In genomic region chr11:98588833-98589281, GRCm38 (mm10) we compare ENCODE assay signal across 9 mouse cellular contexts. TPM values are rescaled to one million over a fixed set of nuclear protein-coding genes. Genes with fewer than 3 reads are reported as not detected.
DNase-seq lines count a peak whose midpoint lies in the region; ATAC-seq and TF ChIP-seq lines count a peak whose summit lies in the region.
"Had no signal": no experiment of that assay in that cellular context is flagged by ENCODE, and none has a peak within 500 bp of the region (broad histone marks: within the 10 kb centered on the region; RNA-seq: fewer than 3 reads in every experiment).

No protein-coding gene starts in this region.

- H3K4me3 ChIP-seq in forebrain, embryonic 14.5 days (ENCODE audit: low read depth, low read length): 0 out of 2 replicates have a peak overlapping the region, but pooled peaks have one; percentile 17
- H3K4me3 ChIP-seq in forebrain, postnatal 0 days (ENCODE audit: low read depth, low read length): no peak overlapping the region
- no peak overlapping the region for H3K4me3 ChIP-seq in neural tube, embryonic 13.5 days
- no peak overlapping the region for H3K4me3 ChIP-seq in hindbrain, postnatal 0 days (ENCODE audit: low read length)
- no peak overlapping the region for H3K4me3 ChIP-seq in stomach, embryonic 16.5 days (replicated peaks; ENCODE audit: low read length)

- H3K9me3 ChIP-seq in forebrain, embryonic 14.5 days (replicated peaks; ENCODE audit: control insufficient read depth, low read length): no peaks in the 10 kb centered on the region
- H3K9me3 ChIP-seq in forebrain, postnatal 0 days (ENCODE audit: low read length): no peaks in the 10 kb centered on the region
- H3K9me3 ChIP-seq in neural tube, embryonic 13.5 days: no peaks in the 10 kb centered on the region
- no peaks in the 10 kb centered on the region for H3K9me3 ChIP-seq in hindbrain, postnatal 0 days (ENCODE audit: low read length)
- H3K9me3 ChIP-seq in stomach, embryonic 16.5 days (replicated peaks; ENCODE audit: control insufficient read depth, low read length): no peaks in the 10 kb centered on the region

- H3K27ac ChIP-seq in forebrain, embryonic 14.5 days (ENCODE audit: low read depth, low read length): no peak overlapping the region
- H3K27ac ChIP-seq in forebrain, postnatal 0 days (ENCODE audit: low read depth, low read length): no peak overlapping the region
- H3K27ac ChIP-seq in neural tube, embryonic 13.5 days (replicated peaks): no peak overlapping the region
- H3K27ac ChIP-seq in hindbrain, postnatal 0 days: no peak overlapping the region
- H3K27ac ChIP-seq in stomach, embryonic 16.5 days (ENCODE audit: low read length): 0 out of 2 replicates have a peak overlapping the region, but pooled peaks have one; percentile 13

- no peak overlapping the region for H3K9ac ChIP-seq in forebrain, embryonic 14.5 days (ENCODE audit: low read length)
- H3K9ac ChIP-seq in forebrain, postnatal 0 days: no peak overlapping the region
- no peak overlapping the region for H3K9ac ChIP-seq in neural tube, embryonic 13.5 days
- H3K9ac ChIP-seq in hindbrain, postnatal 0 days (replicated peaks; ENCODE audit: low read length): no peak overlapping the region
- H3K9ac ChIP-seq in stomach, embryonic 16.5 days (ENCODE audit: low read length): no peak overlapping the region

- DNase-seq in forebrain, embryonic 14.5 days (ENCODE audit: low spot score): peak; percentile 33
- no peak for DNase-seq in forebrain, postnatal 0 days
- DNase-seq in neural tube, embryonic 10.5 days (ENCODE audit: extremely low spot score, low spot score): no peak
- DNase-seq in hindbrain, postnatal 0 days (ENCODE audit: low spot score): peak; percentile 20
- no peak for DNase-seq in ovary, postnatal 10 days (ENCODE audit: low spot score)
- DNase-seq in layer of hippocampus, adult 8-10 months (ENCODE audit: low spot score in 2 of 2): no peak

- TF ChIP-seq CTCF in forebrain, postnatal 0 days (IDR thresholded peaks at IDR 0.05; ENCODE audit: low read depth): no peak
- no peak for TF ChIP-seq CTCF in hindbrain, postnatal 0 days (IDR thresholded peaks at IDR 0.05; ENCODE audit: low read depth)

- no peaks in the 10 kb centered on the region for H3K36me3 ChIP-seq in forebrain, embryonic 14.5 days (ENCODE audit: control insufficient read depth, insufficient read depth, low read length)
- H3K36me3 ChIP-seq in forebrain, postnatal 0 days (ENCODE audit: insufficient read depth): no peaks in the 10 kb centered on the region
- H3K36me3 ChIP-seq in neural tube, embryonic 13.5 days: 0 out of 2 replicates have a peak, but pooled peaks cover under 1% of the 10 kb centered on the region
- no peaks in the 10 kb centered on the region for H3K36me3 ChIP-seq in hindbrain, postnatal 0 days (ENCODE audit: insufficient read depth, low read length)
- H3K36me3 ChIP-seq in stomach, embryonic 16.5 days (ENCODE audit: control insufficient read depth, insufficient read depth, low read length): no peaks in the 10 kb centered on the region

- peaks cover 21% of the 10 kb centered on the region for H3K4me1 ChIP-seq in forebrain, embryonic 14.5 days (ENCODE audit: control insufficient read depth, insufficient read depth, low read length)
- peaks cover 23% of the 10 kb centered on the region for H3K4me1 ChIP-seq in forebrain, postnatal 0 days (ENCODE audit: insufficient read depth)
- H3K4me1 ChIP-seq in neural tube, embryonic 13.5 days (replicated peaks): peaks cover 37% of the 10 kb centered on the region
- peaks cover 31% of the 10 kb centered on the region for H3K4me1 ChIP-seq in hindbrain, postnatal 0 days (ENCODE audit: insufficient read depth, low read length)
- peaks cover 31% of the 10 kb centered on the region for H3K4me1 ChIP-seq in stomach, embryonic 16.5 days (ENCODE audit: control insufficient read depth, insufficient read depth, low read length)

- WGBS in forebrain, embryonic 14.5 days: 74% methylated on average over 6 of the region's 6 CpGs
- 69% methylated on average over 6 of the region's 6 CpGs for WGBS in forebrain, postnatal 0 days
- 56% methylated on average over 6 of the region's 6 CpGs for WGBS in neural tube, embryonic 13.5 days
- WGBS in hindbrain, postnatal 0 days: 59% methylated on average over 6 of the region's 6 CpGs
- WGBS in stomach, embryonic 16.5 days: 56% methylated on average over 6 of the region's 6 CpGs

- no peaks in the 10 kb centered on the region for H3K27me3 ChIP-seq in forebrain, embryonic 14.5 days (replicated peaks; ENCODE audit: control insufficient read depth, insufficient read depth, low read length)
- H3K27me3 ChIP-seq in forebrain, postnatal 0 days (ENCODE audit: insufficient read depth, low read length): no peaks in the 10 kb centered on the region
- H3K27me3 ChIP-seq in neural tube, embryonic 13.5 days: no peaks in the 10 kb centered on the region; the same call in 1 of the 2 replicates
- no peaks in the 10 kb centered on the region for H3K27me3 ChIP-seq in hindbrain, postnatal 0 days (ENCODE audit: insufficient read depth, low read length)
- no peaks in the 10 kb centered on the region for H3K27me3 ChIP-seq in stomach, embryonic 16.5 days (ENCODE audit: control insufficient read depth, insufficient read depth, low read length)

- H3K4me2 ChIP-seq in forebrain, embryonic 14.5 days (ENCODE audit: low read length): peak overlapping the region; percentile 85; the same call in 1 of the 2 replicates
- H3K4me2 ChIP-seq in forebrain, postnatal 0 days (ENCODE audit: low read depth): no peak overlapping the region
- peak overlapping the region; percentile 91; the same call in 1 of the 2 replicates for H3K4me2 ChIP-seq in neural tube, embryonic 13.5 days
- peak overlapping the region; percentile 96; the same call in 1 of the 2 replicates for H3K4me2 ChIP-seq in hindbrain, postnatal 0 days (ENCODE audit: low read depth, low read length)
- H3K4me2 ChIP-seq in stomach, embryonic 16.5 days (ENCODE audit: low read depth, low read length): peak overlapping the region; percentile 87; the same call in 1 of the 2 replicates

- ATAC-seq in forebrain, embryonic 14.5 days: no peak
- ATAC-seq in forebrain, postnatal 0 days: no peak
- no peak for ATAC-seq in neural tube, embryonic 13.5 days (ENCODE audit: low read depth)
- ATAC-seq in hindbrain, postnatal 0 days: no peak
- no peak for ATAC-seq in stomach, embryonic 16.5 days (ENCODE audit: insufficient read depth, low FRiP score)

RNA-seq across cellular contexts. Expression of gene Ormdl3, which starts 1.7 kb away (rescaled TPM):
- polyA plus RNA-seq in forebrain, embryonic 14.5 days (2014; fragmentation: Nextera tagmentation; extraction: Ambion mirVana): 24.7 and 24.8 TPM in 2 replicates
- 99.8 and 115 TPM in 2 replicates for total RNA-seq in forebrain, postnatal 0 days (2014; rRNA removed)
- polyA plus RNA-seq in forebrain, postnatal 0 days (2015; fragmentation: Nextera tagmentation; extraction: Ambion mirVana): 114 and 119 TPM in 2 replicates
- 78.0 and 81.0 TPM in 2 replicates for polyA plus RNA-seq in neural tube, embryonic 13.5 days (2015; fragmentation: Nextera tagmentation; extraction: Ambion mirVana)
- total RNA-seq in hindbrain, postnatal 0 days (2014; rRNA removed): 103 and 112 TPM in 2 replicates
- polyA plus RNA-seq in hindbrain, postnatal 0 days (2015; fragmentation: Nextera tagmentation; extraction: Ambion mirVana): 98.8 and 100 TPM in 2 replicates
- 56.8 and 61.0 TPM in 2 replicates for polyA plus RNA-seq in stomach, embryonic 16.5 days (2015; fragmentation: Nextera tagmentation; extraction: Ambion mirVana)
- total RNA-seq in layer of hippocampus, adult 8-10 months (2022): 10 to 100 TPM; 43.4 to 57.6 (median 48.9) TPM

RNA-seq across cellular contexts. Expression of gene Lrrc3c, which starts 9.2 kb away (rescaled TPM):
- polyA plus RNA-seq in forebrain, embryonic 14.5 days (2014; fragmentation: Nextera tagmentation; extraction: Ambion mirVana): not detected in 2 replicates
- total RNA-seq in forebrain, postnatal 0 days (2014; rRNA removed): not detected in 2 replicates
- polyA plus RNA-seq in forebrain, postnatal 0 days (2015; fragmentation: Nextera tagmentation; extraction: Ambion mirVana): not detected in 2 replicates
- not detected in 2 replicates for polyA plus RNA-seq in neural tube, embryonic 13.5 days (2015; fragmentation: Nextera tagmentation; extraction: Ambion mirVana)
- not detected in 2 replicates for total RNA-seq in hindbrain, postnatal 0 days (2014; rRNA removed)
- polyA plus RNA-seq in hindbrain, postnatal 0 days (2015; fragmentation: Nextera tagmentation; extraction: Ambion mirVana): not detected in 2 replicates
- not detected in 2 replicates for polyA plus RNA-seq in stomach, embryonic 16.5 days (2015; fragmentation: Nextera tagmentation; extraction: Ambion mirVana)
- not detected for total RNA-seq in layer of hippocampus, adult 8-10 months (2022)
- total RNA-seq: granulocyte monocyte progenitor cell, adult 5-6 weeks had no signal

RNA-seq across cellular contexts. Expression of gene Gm12355, which starts 36.6 kb away (rescaled TPM):
- polyA plus RNA-seq in forebrain, embryonic 14.5 days (2014; fragmentation: Nextera tagmentation; extraction: Ambion mirVana): 0.88 and 1.3 TPM in 2 replicates
- total RNA-seq in forebrain, postnatal 0 days (2014; rRNA removed): 0.29 TPM in 1 of 2 replicates, not detected in the other
- 0.68 and 0.98 TPM in 2 replicates for polyA plus RNA-seq in forebrain, postnatal 0 days (2015; fragmentation: Nextera tagmentation; extraction: Ambion mirVana)
- polyA plus RNA-seq in neural tube, embryonic 13.5 days (2015; fragmentation: Nextera tagmentation; extraction: Ambion mirVana): 0.89 and 1.1 TPM in 2 replicates
- 0.21 TPM in 1 of 2 replicates, not detected in the other for total RNA-seq in hindbrain, postnatal 0 days (2014; rRNA removed)
- 0.25 and 0.33 TPM in 2 replicates for polyA plus RNA-seq in hindbrain, postnatal 0 days (2015; fragmentation: Nextera tagmentation; extraction: Ambion mirVana)
- 0.39 and 1.6 TPM in 2 replicates for polyA plus RNA-seq in stomach, embryonic 16.5 days (2015; fragmentation: Nextera tagmentation; extraction: Ambion mirVana)
- total RNA-seq in layer of hippocampus, adult 8-10 months (2022): 10 to 100 TPM; 12.1 to 20.0 (median 14.9) TPM

RNA-seq across cellular contexts. Expression of gene Gsdma3, which starts 37.3 kb away (rescaled TPM):
- polyA plus RNA-seq in forebrain, embryonic 14.5 days (2014; fragmentation: Nextera tagmentation; extraction: Ambion mirVana): not detected in 2 replicates
- total RNA-seq in forebrain, postnatal 0 days (2014; rRNA removed): not detected in 2 replicates
- polyA plus RNA-seq in forebrain, postnatal 0 days (2015; fragmentation: Nextera tagmentation; extraction: Ambion mirVana): not detected in 2 replicates
- polyA plus RNA-seq in neural tube, embryonic 13.5 days (2015; fragmentation: Nextera tagmentation; extraction: Ambion mirVana): not detected in 2 replicates
- total RNA-seq in hindbrain, postnatal 0 days (2014; rRNA removed): 0.68 TPM in 1 of 2 replicates, not detected in the other
- not detected in 2 replicates for polyA plus RNA-seq in hindbrain, postnatal 0 days (2015; fragmentation: Nextera tagmentation; extraction: Ambion mirVana)
- polyA plus RNA-seq in stomach, embryonic 16.5 days (2015; fragmentation: Nextera tagmentation; extraction: Ambion mirVana): not detected in 2 replicates
- total RNA-seq in layer of hippocampus, adult 8-10 months (2022): under 1 TPM in 1 of 4 experiments, not detected in 3; 0.27 TPM
- total RNA-seq: granulocyte monocyte progenitor cell, adult 5-6 weeks had no signal

RNA-seq across cellular contexts. Expression of gene Zpbp2, which starts 38.0 kb away (rescaled TPM):
- polyA plus RNA-seq in forebrain, embryonic 14.5 days (2014; fragmentation: Nextera tagmentation; extraction: Ambion mirVana): not detected in 2 replicates
- total RNA-seq in forebrain, postnatal 0 days (2014; rRNA removed): not detected in 2 replicates
- polyA plus RNA-seq in forebrain, postnatal 0 days (2015; fragmentation: Nextera tagmentation; extraction: Ambion mirVana): not detected in 2 replicates
- polyA plus RNA-seq in neural tube, embryonic 13.5 days (2015; fragmentation: Nextera tagmentation; extraction: Ambion mirVana): 0.23 TPM in 1 of 2 replicates, not detected in the other
- total RNA-seq in hindbrain, postnatal 0 days (2014; rRNA removed): not detected in 2 replicates
- 0.42 and 0.45 TPM in 2 replicates for polyA plus RNA-seq in hindbrain, postnatal 0 days (2015; fragmentation: Nextera tagmentation; extraction: Ambion mirVana)
- 0.18 and 0.19 TPM in 2 replicates for polyA plus RNA-seq in stomach, embryonic 16.5 days (2015; fragmentation: Nextera tagmentation; extraction: Ambion mirVana)
- total RNA-seq in layer of hippocampus, adult 8-10 months (2022): under 1 TPM in 1 of 4 experiments, not detected in 3; 0.75 TPM

Comparison
In these comparisons a context has a peak if more than half of its experiments do, and no peak if none do; other contexts are left out.
1. DNase-seq: peak in forebrain, embryonic 14.5 days (single experiment) and hindbrain, postnatal 0 days (single experiment); none in forebrain, postnatal 0 days (single experiment), neural tube, embryonic 10.5 days (single experiment), ovary, postnatal 10 days (single experiment) and layer of hippocampus, adult 8-10 months (0 of 2).